Mouse (Mus musculus) forebrain, embryonic 16.5 days (tissue): ENCODE measurements at regions not wholly inside any gene's neighbourhood (a gene's known extent, or its start where the extent isn't known, plus 50 kb on each side); places are given as distances from the start of the nearest gene placed in this dataset.
A peak's percentile ranks its signal among the peaks of the same experiment; 100 is the strongest.

ENCODE experiments used
- ATAC-seq: fragments of 200-750 bp; cut with Nextera tagmentation; 2 replicates; pipeline ENCODE4 v1.8.0; 2017; ENCODE audit warnings: mild to moderate bottlenecking, moderate library complexity
- H3K27ac ChIP-seq: fragments of 300-500 bp; sonication (generic); 2 replicates; pipeline ENCODE4 v1.5.1; 2014; ENCODE audit warnings: low read length, control low read depth
- H3K27me3 ChIP-seq: fragments of 300-500 bp; sonication (generic); replicated peaks from 2 replicates; pipeline ENCODE4 v1.6.1; 2014; ENCODE audit warnings: low read length; ENCODE audit not compliant: control insufficient read depth, insufficient read depth
- H3K36me3 ChIP-seq: fragments of 300-500 bp; sonication (generic); 2 replicates; pipeline ENCODE4 v1.6.1; 2014; ENCODE audit not compliant: control insufficient read depth, insufficient read depth
- H3K4me1 ChIP-seq: fragments of 300-500 bp; sonication (generic); replicated peaks from 2 replicates; pipeline ENCODE4 v1.6.1; 2014; ENCODE audit warnings: low read length; ENCODE audit not compliant: control insufficient read depth, insufficient read depth
- H3K4me2 ChIP-seq: fragments of 300-500 bp; sonication (generic); 2 replicates; pipeline ENCODE4 v1.6.1; 2014; ENCODE audit warnings: mild to moderate bottlenecking, low read length, control low read depth
- H3K4me3 ChIP-seq: fragments of 300-500 bp; sonication (generic); replicated peaks from 2 replicates; pipeline ENCODE4 v1.5.1; 2014; ENCODE audit warnings: mild to moderate bottlenecking, low read length, control low read depth
- H3K9ac ChIP-seq: fragments of 300-500 bp; sonication (generic); replicated peaks from 2 replicates; pipeline ENCODE4 v1.6.1; 2014; ENCODE audit warnings: low read depth, low read length, control low read depth
- H3K9me3 ChIP-seq: fragments of 300-500 bp; sonication (generic); 2 replicates; pipeline ENCODE4 v1.6.1; 2016; ENCODE audit warnings: low read length; ENCODE audit not compliant: control insufficient read depth
- WGBS: fragments of 180-500 bp; shearing (Covaris S2); extraction: QIAGEN DNeasy Blood & Tissue Kit; methylation state at CpG from one replicate; pipeline ENCODE4 v1.1.7; 2014; 5-methylcytosine and 5-hydroxymethylcytosine counted together

DNA sequence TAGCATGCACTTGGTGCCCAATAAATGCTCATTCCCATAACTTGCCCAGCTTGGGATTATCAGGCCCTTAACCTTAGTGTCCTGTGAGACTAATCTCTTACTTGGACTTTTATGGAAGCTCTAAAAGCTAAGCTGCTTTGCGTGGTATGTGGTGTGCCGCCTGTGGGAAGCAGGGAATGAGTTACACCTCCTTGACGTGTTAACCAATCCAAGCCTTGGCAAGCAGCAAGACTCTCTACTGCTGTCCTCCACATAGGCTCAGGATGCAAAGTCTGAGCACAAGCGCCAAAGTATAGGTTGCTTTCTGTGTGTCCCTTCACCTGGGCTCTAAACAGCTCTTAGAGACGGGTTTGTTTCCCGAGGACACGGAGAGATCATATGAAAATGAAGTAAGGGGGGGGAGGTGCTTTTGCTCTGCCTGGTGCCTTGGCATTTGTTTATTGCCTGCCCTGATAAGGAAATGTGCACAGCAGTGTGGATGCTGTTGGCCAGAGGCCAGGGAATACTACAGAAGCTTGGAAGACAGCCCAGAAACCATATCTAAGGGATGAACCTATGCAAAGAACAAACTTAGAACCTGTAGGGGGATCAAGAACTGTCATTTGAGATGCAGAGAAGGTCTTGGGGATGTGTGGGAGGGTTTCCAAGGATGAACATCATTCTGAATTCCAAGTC, 719.6 kb downstream of the Defb40 start:
- Histone ChIP-seq H3K9me3 (no peaks in the 10 kb centered on the region), H3K4me3 (no peak overlapping the region), H3K4me1 (0 out of 2 replicates have a peak, but pooled peaks cover 2% of the 10 kb centered on the region), H3K4me2 (no peak overlapping the region), H3K36me3 (no peaks in the 10 kb centered on the region), H3K27me3 (no peaks in the 10 kb centered on the region), H3K27ac (no peak overlapping the region), H3K9ac (no peak overlapping the region)
- WGBS = 70% methylated on average over 7 of the region's 7 CpGs
- ATAC-seq = peak; percentile 49; the same call in 1 of the 2 replicates

DNA sequence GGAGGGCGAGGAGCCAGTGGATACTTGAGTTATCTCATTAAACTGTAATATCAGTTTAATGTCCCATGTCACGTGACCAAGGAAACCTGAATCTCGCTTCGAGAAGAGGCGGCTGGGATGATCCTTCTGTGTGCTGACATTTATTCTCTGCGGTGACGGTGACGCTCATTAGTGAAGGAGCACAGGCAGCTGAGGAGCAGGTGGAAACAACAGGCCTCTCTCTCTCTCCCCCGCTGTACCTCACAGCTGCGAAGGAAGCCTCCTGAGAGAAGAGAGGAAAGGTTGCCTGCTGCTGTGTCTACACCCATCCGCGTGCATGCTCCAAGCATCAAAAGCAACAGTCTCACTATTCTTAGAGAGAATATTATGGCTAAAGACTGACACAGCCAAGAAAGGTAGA, 731.8 kb downstream of the Defb40 start:
- Histone ChIP-seq H3K9me3 (no peaks in the 10 kb centered on the region), H3K4me2 (no peak overlapping the region), H3K4me3 (no peak overlapping the region), H3K27ac (no peak overlapping the region), H3K36me3 (no peaks in the 10 kb centered on the region), H3K4me1 (no peaks in the 10 kb centered on the region), H3K27me3 (no peaks in the 10 kb centered on the region), H3K9ac (no peak overlapping the region)
- no peak for ATAC-seq
- WGBS = 75% methylated on average over 12 of the region's 12 CpGs

DNA sequence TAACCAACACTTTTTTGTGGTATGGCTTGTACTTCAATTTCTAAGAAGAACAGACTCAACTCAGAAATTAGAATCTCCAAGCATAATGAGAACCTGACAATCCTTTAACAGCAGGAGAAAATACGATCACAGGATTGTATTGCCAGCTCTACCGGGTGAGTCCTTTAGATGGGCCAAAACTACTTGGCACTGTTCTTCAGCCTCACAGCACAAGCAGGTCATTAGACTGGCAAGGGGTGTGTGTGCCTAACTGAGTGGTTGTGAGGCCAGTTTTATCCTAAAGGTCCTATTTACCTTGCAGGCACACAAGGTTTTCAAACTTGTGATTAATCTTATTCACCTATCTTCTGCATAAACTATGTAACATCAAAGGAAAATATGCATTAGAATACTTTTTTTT, 760.5 kb downstream of the Defb40 start:
- 42% methylated on average over 2 of the region's 2 CpGs for WGBS
- no peaks in the 10 kb centered on the region for H3K9me3 ChIP-seq
- H3K4me2 ChIP-seq = no peak overlapping the region
- H3K36me3 ChIP-seq = no peaks in the 10 kb centered on the region
- no peak overlapping the region for H3K4me3 ChIP-seq
- H3K9ac ChIP-seq = no peak overlapping the region
- H3K27ac ChIP-seq = no peak overlapping the region
- H3K4me1 ChIP-seq = 0 out of 2 replicates have a peak, but pooled peaks cover 2% of the 10 kb centered on the region
- ATAC-seq = peak; percentile 54; the same call in 1 of the 2 replicates
- no peaks in the 10 kb centered on the region for H3K27me3 ChIP-seq

DNA sequence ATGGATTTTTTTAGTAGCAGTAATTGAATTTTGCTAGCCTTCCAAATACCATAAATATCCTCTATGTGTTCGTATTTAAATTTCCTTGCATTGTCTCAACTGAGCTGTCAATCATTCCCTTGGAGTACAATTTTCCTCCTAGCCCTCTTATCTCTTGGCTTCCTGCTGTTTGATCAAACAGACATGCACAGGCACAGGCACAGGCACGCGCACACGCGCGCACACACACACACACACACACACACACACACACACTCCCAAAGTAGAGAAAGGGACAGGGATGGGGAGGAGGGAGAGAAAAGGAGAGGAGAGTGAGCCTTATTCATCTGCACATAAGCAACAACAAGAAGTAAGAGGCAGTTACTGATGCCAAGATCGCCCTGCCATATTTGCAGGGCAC, 760.9 kb downstream of the Defb40 start:
- peak; percentile 55; the same call in 1 of the 2 replicates for ATAC-seq
- Histone ChIP-seq H3K27ac (no peak overlapping the region), H3K27me3 (no peaks in the 10 kb centered on the region), H3K4me1 (0 out of 2 replicates have a peak, but pooled peaks cover 2% of the 10 kb centered on the region), H3K9me3 (no peaks in the 10 kb centered on the region), H3K4me3 (no peak overlapping the region), H3K4me2 (no peak overlapping the region), H3K9ac (no peak overlapping the region), H3K36me3 (no peaks in the 10 kb centered on the region)
- WGBS = 78% methylated on average over 7 of the region's 7 CpGs

DNA sequence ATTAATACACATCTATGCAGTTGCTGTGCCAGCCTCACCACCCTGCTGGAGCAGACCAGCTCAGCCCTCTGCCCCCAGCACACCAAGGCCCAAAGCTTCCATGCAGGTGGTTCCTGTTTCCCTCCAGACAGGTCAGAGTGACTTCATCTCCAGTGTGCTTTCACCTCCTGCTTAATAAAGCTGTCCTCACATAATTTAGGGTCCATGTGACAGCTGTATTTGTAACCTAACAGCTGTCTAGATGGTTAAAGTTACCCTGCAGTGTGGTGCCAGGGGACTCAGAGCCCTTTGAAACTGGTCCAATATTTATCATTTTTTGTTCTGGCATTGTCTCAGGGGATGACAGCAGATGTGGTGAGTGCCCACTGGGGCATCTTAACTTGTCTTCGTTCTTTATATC, 761.5 kb downstream of the Defb40 start:
- no peak for ATAC-seq
- Histone ChIP-seq H3K4me1 (0 out of 2 replicates have a peak, but pooled peaks cover 2% of the 10 kb centered on the region), H3K4me2 (no peak overlapping the region), H3K36me3 (no peaks in the 10 kb centered on the region), H3K4me3 (no peak overlapping the region), H3K27ac (no peak overlapping the region), H3K9me3 (no peaks in the 10 kb centered on the region), H3K27me3 (no peaks in the 10 kb centered on the region), H3K9ac (no peak overlapping the region)
- 63% methylated on average over 1 of the region's 1 CpGs for WGBS

DNA sequence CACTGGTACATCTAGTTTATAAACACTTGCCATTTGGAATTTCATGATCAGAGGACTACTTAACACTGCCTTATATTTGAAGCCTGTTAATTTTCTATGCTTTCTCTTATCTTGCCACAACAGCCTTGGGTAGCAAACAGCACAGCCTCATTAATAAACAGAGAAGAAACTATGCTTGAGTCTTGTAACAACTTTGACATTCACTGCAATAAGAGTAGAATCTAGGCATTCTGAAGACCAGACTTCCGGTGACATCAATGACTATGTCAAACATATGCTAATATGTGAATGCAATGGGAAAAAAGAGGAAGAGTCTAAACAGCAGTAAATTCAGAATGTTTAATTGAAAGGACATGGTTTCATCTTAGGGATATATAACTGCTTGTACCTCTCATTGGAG, 768.0 kb downstream of the Defb40 start:
- H3K27me3 ChIP-seq = no peaks in the 10 kb centered on the region
- H3K36me3 ChIP-seq = no peaks in the 10 kb centered on the region
- no peak overlapping the region for H3K4me2 ChIP-seq
- H3K4me3 ChIP-seq = no peak overlapping the region
- H3K27ac ChIP-seq = no peak overlapping the region
- 91% methylated on average over 1 of the region's 1 CpGs for WGBS
- H3K9me3 ChIP-seq = no peaks in the 10 kb centered on the region
- no peak for ATAC-seq
- H3K4me1 ChIP-seq = no peaks in the 10 kb centered on the region
- no peak overlapping the region for H3K9ac ChIP-seq

DNA sequence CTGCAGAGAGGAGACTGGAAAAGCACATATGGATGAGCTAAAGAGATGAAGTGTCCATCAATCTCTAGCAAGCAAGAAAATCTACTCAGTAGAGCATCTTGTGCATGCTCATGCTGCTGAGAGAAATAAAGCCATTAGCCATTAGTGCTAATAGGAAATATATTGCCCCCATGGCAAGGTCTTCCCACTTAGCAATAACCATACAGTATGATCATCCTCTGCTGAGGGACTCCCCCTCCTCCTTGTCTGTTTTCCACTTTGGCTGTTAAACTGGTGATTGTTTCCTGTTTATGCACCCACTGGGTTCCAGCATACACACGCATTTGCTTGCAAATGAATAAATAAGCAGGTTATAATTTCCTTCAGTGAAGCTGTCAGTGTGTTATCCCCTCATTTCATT, 769.4 kb downstream of the Defb40 start:
- 75% methylated on average over 1 of the region's 1 CpGs for WGBS
- H3K4me2 ChIP-seq = no peak overlapping the region
- H3K4me1 ChIP-seq = no peaks in the 10 kb centered on the region
- no peaks in the 10 kb centered on the region for H3K36me3 ChIP-seq
- ATAC-seq = no peak
- H3K4me3 ChIP-seq = no peak overlapping the region
- no peaks in the 10 kb centered on the region for H3K27me3 ChIP-seq
- H3K9me3 ChIP-seq = no peaks in the 10 kb centered on the region
- no peak overlapping the region for H3K27ac ChIP-seq
- H3K9ac ChIP-seq = no peak overlapping the region

DNA sequence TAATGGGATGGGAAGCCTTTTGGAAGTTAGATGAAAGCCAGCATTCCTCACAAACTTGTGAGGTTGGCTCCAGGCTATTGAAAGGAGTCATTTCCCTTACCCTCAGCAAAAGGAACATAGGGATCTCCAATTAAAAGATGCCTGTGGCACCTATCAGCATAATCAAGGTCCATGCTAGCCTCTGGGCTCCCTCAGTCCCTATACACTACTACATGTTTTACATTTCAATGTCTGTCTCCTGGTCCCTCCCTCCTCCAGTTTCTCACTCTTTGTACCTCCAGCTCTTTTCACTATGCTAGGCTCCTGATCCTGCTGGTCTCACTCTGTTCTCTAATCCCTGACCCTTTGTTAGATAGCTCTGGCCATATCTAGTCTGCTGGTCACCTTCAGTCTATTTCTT, 790.6 kb downstream of the Defb40 start:
- H3K4me1 ChIP-seq = no peaks in the 10 kb centered on the region
- H3K9me3 ChIP-seq = 0 out of 2 replicates have a peak, but pooled peaks cover 2% of the 10 kb centered on the region
- no peak overlapping the region for H3K9ac ChIP-seq
- H3K36me3 ChIP-seq = no peaks in the 10 kb centered on the region
- H3K27me3 ChIP-seq = no peaks in the 10 kb centered on the region
- H3K27ac ChIP-seq = no peak overlapping the region
- H3K4me3 ChIP-seq = no peak overlapping the region
- no peak overlapping the region for H3K4me2 ChIP-seq
- ATAC-seq = no peak

DNA sequence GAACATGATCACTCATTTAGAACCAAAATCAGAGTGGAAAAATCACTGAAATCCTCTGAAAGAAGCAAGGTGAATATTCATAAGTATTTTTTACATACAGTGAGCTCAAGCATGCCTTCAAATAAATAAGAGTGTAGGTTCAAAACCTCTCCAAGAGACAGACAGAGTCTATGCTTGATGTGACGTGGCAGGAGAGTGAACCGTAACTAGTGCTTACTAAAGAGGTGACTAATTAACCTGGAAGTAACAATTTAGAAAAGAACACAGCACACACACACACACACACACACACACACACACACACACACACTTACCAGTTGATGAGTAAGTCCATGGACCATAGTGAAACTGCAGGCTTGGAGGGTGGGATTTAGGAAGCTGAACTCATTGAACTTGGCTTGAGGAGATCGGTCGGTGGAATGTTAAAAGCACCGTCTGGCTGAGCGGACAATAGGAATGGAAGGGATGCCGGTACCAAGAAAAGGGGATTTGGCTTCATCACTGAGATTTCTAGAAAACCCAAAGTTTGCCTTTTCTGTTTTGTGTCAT, 802.4 kb downstream of the Defb40 start:
- no peak overlapping the region for H3K27ac ChIP-seq
- no peaks in the 10 kb centered on the region for H3K4me1 ChIP-seq
- WGBS = 79% methylated on average over 7 of the region's 7 CpGs
- ATAC-seq = no peak
- no peak overlapping the region for H3K4me2 ChIP-seq
- no peaks in the 10 kb centered on the region for H3K9me3 ChIP-seq
- no peaks in the 10 kb centered on the region for H3K36me3 ChIP-seq
- H3K27me3 ChIP-seq = no peaks in the 10 kb centered on the region
- H3K4me3 ChIP-seq = no peak overlapping the region
- H3K9ac ChIP-seq = no peak overlapping the region
